Comparison of ENCODE assay signal across 18 mouse cellular contexts in genomic region chr1:105070661-105071455, GRCm38 (mm10).
"Had no signal": no experiment of that assay in that cellular context is flagged by ENCODE, and none has a peak within 500 bp of the region (broad histone marks: within the 10 kb centered on the region; RNA-seq: fewer than 3 reads in every experiment).

No protein-coding gene starts in this region.

- H3K27me3 ChIP-seq: midbrain, embryonic 12.5 days; neural tube, embryonic 13.5 days; neural tube, embryonic 15.5 days had no signal

- H3K4me2 ChIP-seq: lung, embryonic 14.5 days; midbrain, embryonic 12.5 days; neural tube, embryonic 13.5 days; neural tube, embryonic 15.5 days had no signal

- H3K4me1 ChIP-seq: midbrain, embryonic 10.5 days; midbrain, embryonic 12.5 days; neural tube, embryonic 13.5 days had no signal

- H3K27ac ChIP-seq: midbrain, embryonic 10.5 days; midbrain, embryonic 12.5 days; neural tube, embryonic 13.5 days; neural tube, embryonic 15.5 days had no signal

- H3K9me3 ChIP-seq: midbrain, embryonic 10.5 days; midbrain, embryonic 12.5 days; neural tube, embryonic 13.5 days; neural tube, embryonic 15.5 days had no signal

- ATAC-seq: midbrain, embryonic 16.5 days had no signal

- H3K9ac ChIP-seq: lung, embryonic 14.5 days; midbrain, embryonic 12.5 days; neural tube, embryonic 13.5 days; neural tube, embryonic 15.5 days had no signal

- H3K36me3 ChIP-seq: midbrain, embryonic 10.5 days; midbrain, embryonic 12.5 days; neural tube, embryonic 13.5 days; neural tube, embryonic 15.5 days had no signal

- DNase-seq: lung, embryonic 14.5 days; lung, postnatal 10 days; lung, postnatal 4 days; midbrain, embryonic 14.5 days; retina, postnatal 1 day; right cerebral cortex, adult 18-20 months; right cerebral cortex, postnatal 25 days; right cerebral cortex, postnatal 4 days; spleen, adult 18-20 months; thymus, adult 18-20 months; thymus, postnatal 14 days; thymus, postnatal 36 days had no signal

- H3K4me3 ChIP-seq: midbrain, embryonic 10.5 days; midbrain, embryonic 12.5 days; myocyte; neural tube, embryonic 13.5 days; neural tube, embryonic 15.5 days had no signal
